Mouse (Mus musculus): ENCODE data around the gene Il31ra.
"Not testable (repeated sequence)": the region's sequence is repeated elsewhere in the genome, so short reads cannot be mapped to it uniquely, and the experiment has no call there.

The Il31ra gene

GRCm38 (mm10) chr13:112594260-112594659 is at the start of gene Il31ra:
Il31ra (minus strand) TSS chr13:112594360.
- DNase-seq (ENCODE audit: low spot score): not testable (repeated sequence)

DNA sequence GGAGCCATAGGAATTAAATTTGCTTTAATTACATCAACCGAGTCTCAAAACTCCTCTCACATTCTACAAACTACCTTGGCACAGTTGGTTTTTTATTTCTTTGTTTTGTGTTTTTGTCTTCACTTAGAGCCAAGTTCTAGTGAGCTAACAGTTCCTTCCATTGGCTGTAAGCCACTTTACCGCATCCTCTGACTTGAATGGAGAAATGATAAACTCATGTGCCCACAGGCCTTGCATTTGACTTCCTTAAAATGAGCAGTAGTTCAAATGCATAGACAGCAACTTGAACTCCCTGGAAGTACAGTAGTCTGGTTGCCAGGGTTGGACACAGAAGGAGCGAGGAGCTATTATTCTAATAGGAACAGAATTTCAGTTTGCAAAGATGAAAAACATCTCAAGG is 48.7 kb upstream of the Il31ra start:
- no peak for DNase-seq (ENCODE audit: low spot score)

- DNase-seq (ENCODE audit: low spot score): no peak
Observed at GRCm38 (mm10) chr13:112639111-112639510, 45.0 kb upstream of the Il31ra start.

DNA sequence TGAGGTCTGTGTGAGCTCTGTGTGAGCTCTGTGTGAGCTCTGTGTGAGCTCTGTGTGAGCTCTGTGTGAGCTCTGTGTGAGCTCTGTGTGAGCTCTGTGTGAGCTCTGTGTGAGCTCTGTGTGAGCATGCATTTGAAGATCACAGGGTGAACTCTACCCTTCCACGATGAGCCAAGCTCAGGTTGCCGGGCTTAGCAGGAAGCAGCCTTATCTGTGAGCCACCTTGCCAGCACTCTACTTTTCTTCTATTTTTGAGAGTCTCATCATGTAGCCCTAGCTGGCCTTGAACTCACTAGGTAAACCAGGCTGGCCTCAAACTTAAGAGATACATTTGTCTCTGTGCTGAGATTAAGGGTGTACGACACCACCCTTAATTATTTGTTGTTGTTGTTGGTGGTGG is 42.3 kb upstream of the Il31ra start:
- DNase-seq (ENCODE audit: low spot score): no peak

GRCm38 (mm10) chr13:112635174-112635837 is 41.1 kb upstream of the Il31ra start:
- DNase-seq (ENCODE audit: low spot score): no peak

GRCm38 (mm10) chr13:112625566-112625965 is 31.4 kb upstream of the Il31ra start:
- no peak for DNase-seq (ENCODE audit: low spot score)

DNA sequence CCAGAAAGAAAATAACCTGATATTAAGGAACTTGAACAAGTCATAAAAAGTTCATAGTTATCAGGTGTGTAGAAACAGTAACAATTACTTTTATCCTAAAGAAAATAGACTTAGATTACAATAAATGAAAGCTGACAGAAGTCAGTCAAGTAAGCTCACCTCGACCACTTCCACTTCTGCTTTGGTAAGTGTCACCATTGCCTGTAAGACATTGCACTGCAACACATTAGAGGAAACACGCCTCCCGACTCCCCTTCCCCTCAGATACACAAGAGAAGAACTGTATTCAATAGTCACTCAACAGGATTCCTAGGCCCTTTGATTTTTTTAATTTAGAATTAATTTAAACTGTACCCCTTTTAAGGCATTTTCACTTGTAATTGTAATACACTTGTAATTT is 30.5 kb upstream of the Il31ra start:
- DNase-seq (ENCODE audit: low spot score): no peak

DNA sequence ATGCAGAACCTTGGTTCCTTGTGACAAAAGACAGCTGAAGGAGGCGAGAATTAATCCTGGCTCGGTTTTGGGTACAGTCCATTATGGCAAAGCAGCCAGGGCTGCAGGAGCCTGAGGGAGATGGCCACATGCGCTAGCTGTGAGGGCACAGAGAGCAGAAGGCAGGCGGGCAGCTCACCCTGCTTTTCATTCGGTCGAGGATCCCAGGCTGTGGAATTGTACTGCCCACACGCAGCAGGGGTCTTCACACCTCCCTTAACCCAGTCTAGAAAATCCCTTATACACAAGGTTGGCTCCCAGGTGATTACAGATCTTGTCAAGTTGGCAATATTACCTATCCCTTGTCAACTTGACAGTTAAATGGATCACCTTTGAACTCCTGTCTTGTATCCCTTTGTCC is 29.5 kb upstream of the Il31ra start:
- no peak for DNase-seq (ENCODE audit: low spot score)

- DNase-seq (ENCODE audit: low spot score): no peak
Observed at GRCm38 (mm10) chr13:112621592-112621991, 27.4 kb upstream of the Il31ra start.

- no peak for DNase-seq (ENCODE audit: low spot score)
Observed at GRCm38 (mm10) chr13:112608606-112609005, 14.4 kb upstream of the Il31ra start.

DNA sequence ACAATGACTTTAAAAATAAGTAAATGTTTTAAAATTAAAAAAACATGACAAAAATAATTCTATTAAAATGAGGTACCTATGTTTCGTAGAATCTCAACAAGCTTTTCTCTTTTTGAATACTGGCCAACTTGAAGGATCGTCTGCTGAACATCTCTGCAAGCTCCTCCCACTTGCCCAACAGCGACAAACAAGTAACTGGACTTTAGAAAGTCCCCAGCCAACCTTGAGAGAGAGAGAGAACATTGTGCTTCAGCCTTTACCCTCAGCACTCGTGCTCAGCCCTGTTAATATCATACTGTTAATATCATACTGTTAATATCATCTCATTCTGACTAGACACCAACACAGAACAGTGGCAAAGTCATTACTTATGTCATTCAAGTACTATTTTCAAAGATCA is 10.3 kb upstream of the Il31ra start:
- DNase-seq (ENCODE audit: low spot score): no peak

- no peak for DNase-seq (ENCODE audit: low spot score)
Observed at GRCm38 (mm10) chr13:112603839-112604238, 9.7 kb upstream of the Il31ra start.

GRCm38 (mm10) chr13:112602607-112603006 is 8.4 kb upstream of the Il31ra start:
- no peak for DNase-seq (ENCODE audit: low spot score)

GRCm38 (mm10) chr13:112590254-112590653 is 3.9 kb downstream of the Il31ra start:
- no peak for DNase-seq (ENCODE audit: low spot score)

GRCm38 (mm10) chr13:112589625-112590024 is 4.5 kb downstream of the Il31ra start:
- no peak for DNase-seq (ENCODE audit: low spot score)

- no peak for DNase-seq (ENCODE audit: low spot score)
Observed at GRCm38 (mm10) chr13:112584556-112585237, 9.5 kb downstream of the Il31ra start.

GRCm38 (mm10) chr13:112582291-112582690 is 11.9 kb downstream of the Il31ra start:
- DNase-seq (ENCODE audit: low spot score): no peak

DNA sequence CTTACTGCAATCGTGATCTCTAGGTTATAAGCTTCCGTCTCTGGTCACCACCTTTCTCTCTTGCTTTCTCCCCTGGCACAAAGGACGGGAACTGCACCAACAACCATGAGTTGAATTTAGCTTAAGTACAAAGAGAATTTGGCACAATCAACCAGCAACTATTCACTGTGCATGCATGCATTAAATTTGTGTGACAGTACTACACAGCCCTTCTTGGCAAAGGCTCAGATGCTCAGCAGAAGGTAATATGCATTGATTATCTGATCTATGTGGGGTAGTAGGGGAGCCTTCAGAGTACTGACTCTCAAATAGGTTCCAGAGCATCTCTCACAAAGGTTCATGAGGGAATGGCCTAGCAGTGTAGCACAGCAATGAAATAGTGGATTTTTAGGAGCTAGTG is 12.4 kb downstream of the Il31ra start:
- DNase-seq (ENCODE audit: low spot score): no peak

- DNase-seq (ENCODE audit: low spot score): no peak
Observed at GRCm38 (mm10) chr13:112580590-112581320, 13.4 kb downstream of the Il31ra start.

GRCm38 (mm10) chr13:112578041-112578440 is 16.1 kb downstream of the Il31ra start:
- DNase-seq (ENCODE audit: low spot score): peak; percentile 97

GRCm38 (mm10) chr13:112573800-112574199 is 20.4 kb downstream of the Il31ra start:
- DNase-seq (ENCODE audit: low spot score): no peak

DNA sequence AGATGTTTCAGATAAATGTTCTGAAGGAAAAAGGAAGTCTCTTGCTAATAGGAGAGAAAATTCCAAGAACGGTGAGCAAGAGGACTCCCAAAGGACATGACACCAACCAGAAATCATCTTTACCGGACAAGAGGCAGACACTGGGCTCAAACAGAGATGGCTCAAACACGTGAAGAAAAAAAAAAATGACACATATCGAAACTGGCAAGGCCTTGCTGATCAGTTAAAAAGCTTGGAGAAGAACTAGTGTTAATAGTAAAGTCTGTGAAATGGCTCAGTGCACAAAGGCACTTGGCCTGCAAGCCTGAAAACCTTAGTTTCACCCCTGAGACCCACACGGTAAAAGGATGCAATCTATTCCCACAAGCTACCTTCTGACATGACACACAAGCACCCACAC is 23.4 kb downstream of the Il31ra start:
- DNase-seq (ENCODE audit: low spot score): no peak

DNA sequence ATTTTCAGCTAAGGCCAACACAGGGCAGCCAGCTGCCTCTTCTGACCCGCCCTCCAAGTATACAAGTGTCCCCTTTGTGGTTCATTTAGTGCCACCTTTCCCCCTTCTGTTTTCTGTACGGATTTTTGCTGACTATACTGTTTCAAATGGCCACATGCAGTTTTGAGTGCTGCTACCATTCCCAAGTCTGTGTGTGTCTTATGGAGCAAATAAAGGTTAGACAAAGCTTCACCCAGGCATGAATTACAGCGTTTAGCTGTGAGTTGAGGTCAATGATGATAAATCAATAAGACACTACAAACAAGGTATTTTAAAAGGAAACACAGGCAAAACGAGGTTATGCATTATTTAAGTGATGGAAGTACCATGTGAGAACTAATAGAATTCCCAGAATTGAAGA is 24.6 kb downstream of the Il31ra start:
- DNase-seq (ENCODE audit: low spot score): no peak
